Mouse (Mus musculus) retina, postnatal 1 day (tissue): Measurements from ENCODE around the gene Lsm14a.

Experiments
- DNase-seq: peaks from one replicate; pipeline ENCODE4 v3.0.0-alpha.2; 2012

Lsm14a gene

DNA sequence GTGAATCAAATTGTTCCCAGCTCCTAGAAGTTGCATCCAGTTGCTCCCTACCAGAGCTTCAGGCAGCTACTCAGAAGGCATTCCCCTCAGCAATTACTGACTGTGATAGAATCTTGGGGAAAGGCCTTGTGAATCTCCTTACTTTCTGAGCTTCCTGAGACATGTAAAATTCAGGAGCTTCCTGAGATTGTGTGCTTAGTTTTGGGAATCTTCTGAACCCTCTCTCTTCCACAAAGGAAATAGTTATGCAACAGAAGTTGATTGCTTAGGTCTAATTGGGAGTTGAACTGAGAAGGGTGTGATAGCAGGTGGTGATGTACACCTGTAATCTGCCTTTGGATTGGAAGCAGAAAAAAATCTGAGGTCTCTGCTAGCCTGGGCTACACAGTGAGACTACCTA is at the start of gene Lsm14a:
Lsm14a (minus strand) TSS at position 101 of the 400 bp plus-strand sequence.
- DNase-seq = no peak

- DNase-seq = peak; percentile 74
Measured at GRCm38 (mm10) chr7:34438903-34439302, 45.8 kb upstream of the Lsm14a start.

GRCm38 (mm10) chr7:34433597-34433996 is 40.5 kb upstream of the Lsm14a start:
- no peak for DNase-seq

DNA sequence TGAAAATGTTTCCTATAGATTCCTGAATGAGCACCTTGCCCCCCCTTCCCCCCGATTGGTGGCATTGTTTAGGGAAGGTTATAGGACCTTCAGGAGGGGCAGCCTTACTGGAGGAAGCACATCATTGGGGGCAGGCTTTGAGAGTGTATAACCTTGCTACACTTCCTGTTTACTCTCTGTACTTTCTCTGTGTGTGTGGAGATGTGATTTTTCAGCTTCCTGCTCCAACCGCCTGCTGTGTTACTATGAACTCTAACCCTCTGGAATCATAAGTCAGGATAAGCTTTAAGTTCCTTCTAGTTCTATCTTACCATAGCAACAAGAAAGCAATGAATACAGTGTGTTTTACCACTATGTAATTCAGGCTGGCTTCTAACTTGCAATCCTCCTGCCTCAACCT is 28.1 kb upstream of the Lsm14a start:
- DNase-seq = no peak

GRCm38 (mm10) chr7:34407492-34407891 is 14.4 kb upstream of the Lsm14a start:
- DNase-seq = peak; percentile 87

- DNase-seq = no peak
Measured at GRCm38 (mm10) chr7:34403876-34404275, 10.8 kb upstream of the Lsm14a start.

GRCm38 (mm10) chr7:34400070-34400469 is 7.0 kb upstream of the Lsm14a start:
- peak; percentile 41 for DNase-seq

- DNase-seq = peak; percentile 43
Measured at GRCm38 (mm10) chr7:34398831-34399230, 5.7 kb upstream of the Lsm14a start.

DNA sequence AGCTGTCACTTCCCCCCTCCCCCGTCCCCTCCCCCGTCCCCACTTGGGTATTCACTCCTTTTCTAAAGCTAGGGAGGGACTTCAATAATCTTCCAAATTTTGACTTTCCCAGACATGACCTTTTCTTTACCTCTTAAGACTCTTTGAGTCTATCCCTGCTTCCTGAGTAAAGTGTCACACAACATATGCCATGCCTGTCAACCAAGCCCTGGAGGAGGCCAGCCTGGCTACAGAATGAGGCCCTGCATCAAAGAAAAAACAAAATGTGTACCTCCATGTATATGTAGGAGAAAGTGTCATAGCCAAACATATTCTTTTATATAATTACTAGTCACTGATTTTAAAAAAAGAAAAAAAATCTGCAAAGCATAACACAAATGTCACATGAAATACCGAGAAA is 3.7 kb upstream of the Lsm14a start:
- no peak for DNase-seq

- peak; percentile 75 for DNase-seq
Measured at GRCm38 (mm10) chr7:34395761-34396160, 2.6 kb upstream of the Lsm14a start.

DNA sequence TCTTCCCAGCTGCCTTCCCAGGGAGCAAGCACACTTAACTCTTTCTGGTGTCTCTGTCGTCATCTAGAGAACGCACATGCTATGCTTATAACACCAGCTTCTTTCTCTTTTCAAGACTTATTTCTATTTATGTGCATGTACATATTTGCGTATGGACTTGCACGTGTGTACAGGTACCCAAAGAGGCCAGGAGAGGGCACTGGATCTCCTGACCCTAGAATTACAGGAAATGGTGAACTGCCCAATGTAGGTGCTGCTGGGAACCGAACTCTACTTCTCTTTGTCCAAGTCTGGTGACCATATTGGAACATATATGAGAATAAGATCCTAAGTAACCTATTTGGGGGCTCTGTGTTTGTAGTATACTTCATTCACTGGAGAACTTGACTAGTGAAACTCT is 1.5 kb upstream of the Lsm14a start:
- peak; percentile 16 for DNase-seq

DNA sequence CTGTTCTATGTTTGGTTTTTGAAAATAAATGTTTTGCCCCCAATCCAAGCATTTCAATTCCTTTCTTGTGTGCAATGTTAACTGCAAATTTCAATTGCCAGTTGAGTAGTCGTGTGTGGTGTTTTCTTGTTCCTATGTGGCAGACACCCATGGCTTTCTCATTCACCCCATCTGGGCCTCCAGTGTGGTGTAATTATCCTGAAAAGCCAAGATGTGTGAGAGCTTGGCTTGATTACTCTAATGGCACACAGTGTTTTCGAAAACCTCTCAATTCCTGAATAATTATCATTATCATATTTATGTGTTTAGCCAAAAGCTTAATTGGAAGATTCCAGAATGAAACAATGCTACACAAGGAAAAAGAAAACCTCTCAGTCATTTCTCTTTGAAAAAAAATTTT is 976 bp upstream of the Lsm14a start:
- DNase-seq = no peak

DNA sequence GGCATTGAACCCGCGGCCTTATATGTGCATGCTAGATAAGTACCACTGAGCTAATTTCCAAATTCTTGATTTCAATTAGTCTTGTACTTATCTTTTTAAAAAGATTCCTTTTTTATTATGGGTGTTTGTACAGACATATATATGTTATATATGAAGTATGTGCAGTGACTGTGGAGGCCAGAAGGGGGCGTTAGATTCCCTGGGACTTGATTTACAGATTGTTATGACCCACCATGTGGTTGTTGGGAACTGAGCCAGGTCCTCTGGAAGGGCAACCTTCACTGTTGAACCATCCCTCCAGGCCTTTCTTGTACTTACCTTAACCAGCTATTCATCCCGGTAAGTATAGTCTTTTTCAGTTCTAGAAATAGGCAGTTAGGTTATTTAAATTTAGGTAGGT is 780 bp downstream of the Lsm14a start:
- DNase-seq = peak; percentile 41

DNA sequence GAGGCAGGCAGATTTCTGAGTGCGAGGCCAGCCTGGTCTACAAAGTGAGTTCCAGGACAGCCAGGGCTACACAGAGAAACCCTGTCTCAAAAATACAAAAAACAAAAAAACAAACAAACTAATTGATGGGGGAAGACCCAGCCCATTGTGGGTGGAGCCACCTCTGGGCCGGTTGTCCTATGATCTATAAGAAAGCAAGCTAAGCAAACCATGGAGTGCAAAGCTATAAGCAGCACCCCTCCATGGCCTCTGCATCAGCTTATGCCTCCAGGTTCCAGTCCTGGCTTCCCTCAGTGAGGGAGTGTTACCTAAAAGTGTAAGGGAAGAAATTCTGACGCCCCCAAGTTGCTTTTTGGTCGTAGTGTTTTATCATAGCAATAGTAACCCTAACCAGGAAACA is 1.4 kb downstream of the Lsm14a start:
- DNase-seq = no peak

- DNase-seq = peak; percentile 28
Measured at GRCm38 (mm10) chr7:34390834-34391155, 2.3 kb downstream of the Lsm14a start.

DNA sequence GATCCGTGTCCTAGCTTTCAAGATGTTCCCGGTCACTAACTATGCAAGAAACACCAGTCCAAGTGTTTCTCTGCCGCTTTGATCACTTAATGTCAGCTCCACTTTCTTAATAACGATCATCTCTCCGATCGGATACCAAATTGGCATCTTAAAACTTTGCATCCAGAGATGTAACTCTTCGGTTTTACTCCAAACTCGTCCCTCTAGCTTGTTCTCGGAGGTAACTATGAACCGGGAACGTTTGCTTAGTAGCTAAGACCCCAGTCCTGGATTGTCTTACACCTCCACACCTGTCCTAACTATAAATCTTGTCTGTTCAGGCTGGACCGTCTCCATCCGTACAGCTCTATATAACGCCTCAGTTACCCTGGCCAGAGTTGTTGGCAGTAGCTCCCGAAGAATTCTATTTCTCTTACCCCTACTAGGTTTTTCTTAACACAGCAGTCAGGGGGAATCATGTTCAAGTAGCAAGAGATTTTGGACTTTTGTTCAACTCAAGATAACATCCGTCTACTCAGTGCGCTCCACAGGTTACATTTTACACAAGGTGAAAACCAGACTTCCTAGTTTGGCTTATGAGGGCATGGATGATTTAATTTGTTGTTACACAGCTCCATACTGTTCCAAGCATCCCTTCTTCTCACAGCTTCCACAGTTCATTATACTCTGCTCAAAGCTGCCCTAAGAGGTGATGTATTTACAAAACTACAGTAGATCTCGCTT is 2.8 kb downstream of the Lsm14a start:
- DNase-seq = no peak

GRCm38 (mm10) chr7:34389277-34390085 is 3.6 kb downstream of the Lsm14a start:
- peak; percentile 95 for DNase-seq

DNA sequence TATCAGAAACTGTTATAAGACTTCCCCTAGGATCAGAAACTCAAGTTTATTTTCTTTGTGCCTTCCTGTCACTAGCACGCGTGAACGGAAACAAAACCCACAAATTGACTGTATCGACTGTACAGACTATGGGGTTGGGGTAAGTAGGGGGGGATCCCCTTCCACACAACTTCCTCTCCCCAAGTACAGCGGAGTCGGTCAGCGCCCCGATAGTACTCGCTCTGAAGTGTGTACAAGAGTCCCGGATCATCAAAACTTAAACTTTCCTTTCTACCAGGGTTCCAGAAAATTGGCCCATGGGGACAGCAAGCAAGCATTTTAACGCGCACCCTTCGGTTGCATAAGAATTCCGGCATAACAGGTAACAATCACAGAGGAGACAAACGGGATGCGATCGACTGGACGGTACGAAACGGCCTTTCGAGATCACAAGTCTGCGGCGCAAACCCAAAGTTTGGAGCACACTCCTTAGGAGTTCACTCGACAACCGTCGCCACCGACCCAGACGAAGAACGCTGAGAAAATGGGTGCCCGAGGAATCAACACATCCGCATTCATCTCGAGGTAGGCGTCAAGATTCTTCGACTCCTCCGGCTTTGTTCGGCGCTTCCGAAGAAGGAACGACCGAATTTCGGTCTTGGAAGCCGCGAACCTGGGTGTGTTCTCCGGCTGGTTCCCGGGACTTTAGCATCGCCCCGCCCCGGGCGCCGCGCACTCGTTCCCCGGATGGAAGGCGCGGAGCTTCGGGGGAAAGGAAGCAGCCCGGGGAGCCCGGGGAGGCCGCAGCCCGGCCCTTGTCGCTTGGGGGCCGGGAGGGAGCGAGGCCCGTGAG is 4.5 kb downstream of the Lsm14a start:
- DNase-seq = peak; percentile 69

GRCm38 (mm10) chr7:34387784-34388444 is 5.2 kb downstream of the Lsm14a start:
- no peak for DNase-seq

DNA sequence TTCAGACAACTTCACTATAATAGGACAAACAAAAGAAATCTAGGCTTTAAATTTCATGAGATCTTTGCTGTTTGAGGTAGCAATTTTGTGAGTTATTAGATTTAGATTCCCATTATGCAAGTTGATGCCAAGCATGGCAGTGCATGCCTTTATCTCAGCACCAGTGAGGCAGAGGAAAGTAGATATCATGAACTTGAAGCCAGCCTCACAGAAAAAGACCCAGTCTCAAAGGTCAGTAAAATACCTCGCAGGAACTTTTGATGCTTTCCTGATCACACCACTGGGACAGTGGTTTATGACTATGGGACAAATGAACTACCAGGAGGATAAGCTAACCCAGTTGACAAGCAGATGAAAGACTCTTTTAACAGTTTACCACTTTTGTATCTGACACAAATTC is 10.3 kb downstream of the Lsm14a start:
- DNase-seq = no peak

- DNase-seq = no peak
Measured at GRCm38 (mm10) chr7:34381733-34382132, 11.4 kb downstream of the Lsm14a start.

- DNase-seq = no peak
Measured at GRCm38 (mm10) chr7:34380311-34380710, 12.8 kb downstream of the Lsm14a start.

DNA sequence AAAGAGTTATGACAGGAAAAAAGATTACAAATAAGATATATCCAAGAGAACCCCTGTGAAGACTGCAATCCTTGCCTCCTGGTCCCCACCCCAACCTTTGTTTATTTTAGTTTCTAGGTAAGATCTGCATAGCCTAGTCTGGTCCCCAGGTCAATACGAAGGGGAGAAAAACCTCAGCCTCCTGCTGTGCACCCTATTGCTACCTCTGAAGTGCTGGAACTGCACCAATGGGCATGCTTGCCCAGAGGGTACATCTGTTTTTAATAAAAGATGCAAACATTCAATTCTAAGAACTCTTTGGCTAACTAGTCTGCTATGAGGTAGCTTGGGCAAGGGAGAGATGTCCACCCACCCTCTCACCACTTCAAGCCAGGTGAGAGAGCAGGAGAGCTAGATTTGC is 19.2 kb downstream of the Lsm14a start:
- DNase-seq = no peak
